Mouse (Mus musculus) heart, adult 8-10 months (tissue): ENCODE data around the gene Exosc1. TPM values are rescaled to one million over a fixed set of nuclear protein-coding genes. Genes with fewer than 3 reads are reported as not detected.

Experiments
- DNase-seq: peaks from one replicate; pipeline ENCODE4 v3.0.0; 2022; ENCODE audit warnings: low spot score
- total RNA-seq, 4 experiments: library from RNA; stranded (reverse); gene quantifications; 2 replicates each; pipeline ENCODE4 v1.2.4; 2022

Exosc1 gene
- total RNA-seq, 4 experiments from 2014 or later, result 11.9 to 14.7 (median 13.7) TPM

DNA sequence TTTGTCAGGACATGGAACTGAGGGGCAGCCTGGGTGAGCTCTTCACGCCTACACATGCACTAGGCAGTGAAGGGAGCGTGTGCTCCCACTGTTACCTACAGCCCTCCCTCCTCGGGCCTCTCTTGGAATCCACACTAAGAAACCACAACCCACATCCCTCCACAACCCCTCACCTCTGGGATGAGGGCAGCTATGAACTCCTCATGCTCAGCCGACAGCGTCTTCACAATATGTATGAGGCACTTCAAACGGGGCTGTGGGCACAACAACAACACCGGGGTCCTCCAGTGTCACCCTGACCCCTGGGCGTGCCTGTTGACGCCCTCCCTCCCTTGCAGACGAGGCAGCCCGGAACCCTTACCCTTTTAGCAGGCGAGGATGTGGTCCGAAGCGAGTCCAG is 58.9 kb downstream of the Exosc1 start:
- DNase-seq, result no peak

Other genes with a start within 250 kb of the Exosc1 start
- under 1 TPM in 3 of 4 experiments, not detected in 1; 0.06 to 0.44 (median 0.09) TPM for gene Slit1, start 189.8 kb downstream of the Exosc1 start, total RNA-seq
- 1 to 10 TPM; 1.6 to 2.6 (median 2.0) TPM for gene Arhgap19, start 131.4 kb downstream of the Exosc1 start, total RNA-seq
- gene Frat1, start 103.5 kb downstream of the Exosc1 start, total RNA-seq, result 1 to 10 TPM; 1.9 to 4.5 (median 3.4) TPM
- 1 to 10 TPM; 2.2 to 4.6 (median 2.5) TPM for gene Frat2, start 85.3 kb downstream of the Exosc1 start, total RNA-seq
- gene Rrp12, start 37.2 kb downstream of the Exosc1 start, total RNA-seq, result 10 to 100 TPM; 16.4 to 18.7 (median 18.5) TPM
- gene Pgam1, start 21.5 kb downstream of the Exosc1 start, total RNA-seq, result 100 to 1,000 TPM in 3 of 4 experiments, 10 to 100 TPM in 1; 94.6 to 149 (median 113) TPM
- 10 to 100 TPM; 12.4 to 14.1 (median 13.1) TPM for gene Zdhhc16, start 57 bp upstream of the Exosc1 start, total RNA-seq
- 10 to 100 TPM; 16.0 to 23.9 (median 20.6) TPM for gene Mms19, start 47.7 kb upstream of the Exosc1 start, total RNA-seq
- 10 to 100 TPM; 15.9 to 18.2 (median 16.5) TPM for gene Ubtd1, start 48.3 kb upstream of the Exosc1 start, total RNA-seq
- gene Ankrd2, start 102.6 kb upstream of the Exosc1 start, total RNA-seq, result under 1 TPM in 3 of 4 experiments, not detected in 1; 0.49 to 0.63 (median 0.53) TPM
- 1 to 10 TPM in 3 of 4 experiments, under 1 TPM in 1; 0.92 to 2.5 (median 1.5) TPM for gene Hoga1, start 112.2 kb upstream of the Exosc1 start, total RNA-seq
- gene 4933411K16Rik, start 118.8 kb upstream of the Exosc1 start, total RNA-seq, result under 1 TPM in 2 of 4 experiments, not detected in 2; 0.22 to 0.31 TPM
- 1 to 10 TPM; 2.2 to 4.0 (median 2.4) TPM for gene Morn4, start 152.9 kb upstream of the Exosc1 start, total RNA-seq
- 10 to 100 TPM; 17.7 to 23.2 (median 22.2) TPM for gene Pi4k2a, start 157.0 kb upstream of the Exosc1 start, total RNA-seq
- 10 to 100 TPM; 11.1 to 16.5 (median 13.6) TPM for gene Avpi1, start 195.6 kb upstream of the Exosc1 start, total RNA-seq
- gene Marveld1, start 214.0 kb upstream of the Exosc1 start, total RNA-seq, result 10 to 100 TPM; 19.4 to 22.3 (median 20.0) TPM
- 10 to 100 TPM; 16.8 to 25.4 (median 21.6) TPM for gene Zfyve27, start 230.5 kb upstream of the Exosc1 start, total RNA-seq